Mouse (Mus musculus) CD8-positive naive resting alpha-beta T cell, adult 57 days (primary cell): ENCODE data around the gene Ccdc28b. TPM values are rescaled to one million over a fixed set of nuclear protein-coding genes. Genes with fewer than 3 reads are reported as not detected.

Experiments
- total RNA-seq: library from RNA; stranded (reverse); gene quantifications from one replicate; pipeline ENCODE4 v1.2.4, GENCODE M21; 2023

The Ccdc28b gene
- total RNA-seq, result 10.4 TPM

GRCm38 (mm10) chr4:129623681-129624091, at the start of gene Ccdc28b:
Gene Ccdc28b (minus strand): TSS chr4:129623947.

GRCm38 (mm10) chr4:129672083-129672877, 48.5 kb upstream of the Ccdc28b start, which contains the start of gene Kpna6:
Gene Kpna6 (minus strand): TSS chr4:129672767.

GRCm38 (mm10) chr4:129640638-129641467, 17.1 kb upstream of the Ccdc28b start, which contains the start of gene Txlna:
Gene Txlna (minus strand): TSS chr4:129641065.

GRCm38 (mm10) chr4:129618786-129619691, 4.7 kb downstream of the Ccdc28b start, which contains the start of gene Iqcc:
Gene Iqcc (minus strand): TSS chr4:129619099.

GRCm38 (mm10) chr4:129614093-129614492, 9.7 kb downstream of the Ccdc28b start, which contains the start of gene Dcdc2b:
Gene Dcdc2b (minus strand): TSS chr4:129614257.

GRCm38 (mm10) chr4:129600233-129601158, 23.3 kb downstream of the Ccdc28b start, which contains the start of the genes Eif3i and Tmem234:
Gene Eif3i (minus strand): TSS chr4:129600648.
Gene Tmem234 (plus strand): TSS chr4:129600668.

GRCm38 (mm10) chr4:129578466-129578865, 45.3 kb downstream of the Ccdc28b start, which contains the start of gene Fam167b:
Gene Fam167b (minus strand): TSS chr4:129578549.

GRCm38 (mm10) chr4:129573430-129573829, 50.3 kb downstream of the Ccdc28b start, which contains the start of gene Lck:
Gene Lck (minus strand): TSS chr4:129573641.

Other genes with a start within 250 kb of the Ccdc28b start
- 5.4 TPM for gene Zbtb8a, start 245.8 kb downstream of the Ccdc28b start, total RNA-seq
- not detected for gene Zbtb8b, start 183.1 kb downstream of the Ccdc28b start, total RNA-seq
- gene Bsdc1, start 162.4 kb downstream of the Ccdc28b start, total RNA-seq, result 107 TPM
- not detected for gene Tssk3, start 132.9 kb downstream of the Ccdc28b start, total RNA-seq
- gene Fam229a, start 132.8 kb downstream of the Ccdc28b start, total RNA-seq, result 3.3 TPM
- gene Marcksl1, start 110.4 kb downstream of the Ccdc28b start, total RNA-seq, result 11.4 TPM
- 118 TPM for gene Hdac1, start 81.2 kb downstream of the Ccdc28b start, total RNA-seq
- 906 TPM for gene Lck, start 50.3 kb downstream of the Ccdc28b start, total RNA-seq
- gene Fam167b, start 45.4 kb downstream of the Ccdc28b start, total RNA-seq, result not detected
- gene Eif3i, start 23.3 kb downstream of the Ccdc28b start, total RNA-seq, result 175 TPM
- gene Tmem234, start 23.3 kb downstream of the Ccdc28b start, total RNA-seq, result 118 TPM
- 4.2 TPM for gene Dcdc2b, start 9.7 kb downstream of the Ccdc28b start, total RNA-seq
- 21.0 TPM for gene Iqcc, start 4.8 kb downstream of the Ccdc28b start, total RNA-seq
- 79.9 TPM for gene Txlna, start 17.1 kb upstream of the Ccdc28b start, total RNA-seq
- gene Kpna6, start 48.8 kb upstream of the Ccdc28b start, total RNA-seq, result 32.0 TPM
- gene Tmem39b, start 72.9 kb upstream of the Ccdc28b start, total RNA-seq, result 7.5 TPM
- 131 TPM for gene Khdrbs1, start 118.4 kb upstream of the Ccdc28b start, total RNA-seq
- gene Ptp4a2, start 187.3 kb upstream of the Ccdc28b start, total RNA-seq, result 285 TPM